Mouse (Mus musculus) limb, embryonic 10.5 days (tissue): ENCODE data around the gene Spata33. TPM values are rescaled to one million over a fixed set of nuclear protein-coding genes. Genes with fewer than 3 reads are reported as not detected.
"Not testable (repeated sequence)": the region's sequence is repeated elsewhere in the genome, so short reads cannot be mapped to it uniquely, and the experiment has no call there.

Experiments used
- DNase-seq: peaks from one replicate; pipeline ENCODE4 v3.0.0-alpha.2; 2017; ENCODE audit warnings: low spot score
- H3K27ac ChIP-seq: fragments of 300-500 bp; sonication (generic); 2 replicates; pipeline ENCODE4 v1.5.1; 2016; ENCODE audit warnings: mild to moderate bottlenecking
- H3K27me3 ChIP-seq: fragments of 300-500 bp; sonication (generic); 2 replicates; pipeline ENCODE4 v1.6.1; 2016; ENCODE audit warnings: low read depth, mild to moderate bottlenecking; ENCODE audit not compliant: poor library complexity, severe bottlenecking
- H3K36me3 ChIP-seq: fragments of 300-500 bp; sonication (generic); 2 replicates; pipeline ENCODE4 v1.6.1; 2016; ENCODE audit warnings: mild to moderate bottlenecking, moderate library complexity
- H3K4me1 ChIP-seq: fragments of 300-500 bp; sonication (generic); 2 replicates; pipeline ENCODE4 v1.6.1; 2016
- H3K4me3 ChIP-seq: fragments of 300-500 bp; sonication (generic); 2 replicates; pipeline ENCODE4 v1.5.1; 2016; ENCODE audit warnings: mild to moderate bottlenecking, moderate library complexity
- H3K9me3 ChIP-seq: fragments of 300-500 bp; sonication (generic); replicated peaks from 2 replicates; pipeline ENCODE4 v1.6.1; 2016; ENCODE audit warnings: mild to moderate bottlenecking
- WGBS: fragments of 180-500 bp; shearing (Covaris S2); methylation state at CpG from one replicate; pipeline ENCODE4 v1.1.7; 2016; 5-methylcytosine and 5-hydroxymethylcytosine counted together
- polyA plus RNA-seq: library from polyadenylated mRNA; unstranded; fragments of >200 nt; fragmentation: Nextera tagmentation; extraction: Ambion mirVana; gene quantifications from 2 replicates; pipeline ENCODE4 v1.2.1, GENCODE M21; 2016

Gene Spata33
- 3.1 and 6.2 TPM in 2 replicates for polyA plus RNA-seq

DNA sequence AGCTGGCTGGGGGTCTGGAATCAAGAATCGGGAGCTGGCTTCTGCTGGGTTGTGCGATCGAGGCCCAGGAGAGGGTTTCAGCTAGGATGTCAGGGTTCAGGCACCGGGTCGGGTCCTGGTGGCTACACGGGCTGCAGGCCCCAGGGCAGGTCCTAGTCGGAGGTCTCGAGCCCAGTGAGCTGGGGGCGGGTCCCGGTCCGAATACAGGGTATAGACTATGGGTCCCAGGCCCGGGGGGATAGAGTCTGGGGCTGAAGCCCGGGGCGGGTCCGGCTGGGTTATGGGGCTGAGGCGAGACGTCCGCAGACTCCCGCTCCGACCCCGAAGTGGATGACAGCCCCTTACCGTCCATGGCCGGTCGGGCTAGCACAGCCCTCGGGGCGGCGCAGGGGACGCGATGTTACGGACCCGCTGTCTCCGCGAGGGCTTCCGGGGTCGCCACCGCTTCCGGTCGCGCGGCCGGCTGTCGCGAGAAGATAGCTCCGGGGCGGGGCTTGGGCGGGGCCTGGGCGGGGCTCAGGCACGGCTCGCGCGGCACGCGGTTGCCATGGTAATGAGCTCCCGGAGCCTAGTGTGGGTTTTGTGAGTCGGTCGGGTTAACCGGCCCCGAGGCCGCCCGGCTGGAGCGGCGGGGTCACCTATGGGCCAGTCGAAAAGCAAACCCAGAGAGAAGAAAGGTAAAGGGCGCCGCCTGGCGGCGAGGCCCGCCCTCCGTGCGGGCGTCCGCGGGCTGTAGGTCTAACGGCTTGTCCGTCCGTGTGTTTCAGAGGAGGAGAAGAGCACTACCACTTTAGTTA is at the start of gene Spata33, which contains the start of gene Chmp1a:
TSS of gene Spata33 (plus strand) at position 512 of the 797 bp plus-strand sequence.
TSS of gene Chmp1a (minus strand) at position 443 of the 797 bp plus-strand sequence.
- H3K27me3 ChIP-seq: no peaks in the 10 kb centered on the region
- H3K4me3 ChIP-seq: peak within 1 kb of the TSS; percentile 98
- peaks cover 29% of the 10 kb centered on the region for H3K4me1 ChIP-seq
- peaks cover 38% of the 10 kb centered on the region for H3K36me3 ChIP-seq
- peak; percentile 99 for DNase-seq
- H3K9me3 ChIP-seq: no peaks in the 10 kb centered on the region
- peak within 1 kb of the TSS; percentile 88 for H3K27ac ChIP-seq
- WGBS: under 1% methylated on average over 76 of the region's 76 CpGs

- H3K27me3 ChIP-seq: no peaks in the 10 kb centered on the region
- H3K27ac ChIP-seq: peak overlapping the region; percentile 53
- H3K4me1 ChIP-seq: peaks cover 27% of the 10 kb centered on the region
- whole genome bisulfite sequencing: 61% methylated on average over 3 of the region's 3 CpGs
- H3K36me3 ChIP-seq: peaks cover 5% of the 10 kb centered on the region; the same call in 1 of the 2 replicates
- peak; percentile 56 for DNase-seq
- H3K9me3 ChIP-seq: peaks cover 13% of the 10 kb centered on the region
- no peak overlapping the region for H3K4me3 ChIP-seq
Measured at GRCm38 (mm10) chr8:123181391-123181790, 31.2 kb upstream of the Spata33 start.

GRCm38 (mm10) chr8:123185566-123186409 is 26.8 kb upstream of the Spata33 start, which contains the start of gene Dpep1:
TSS of gene Dpep1 (plus strand) at chr8:123186242.
- Histone ChIP-seq H3K36me3 (no peaks in the 10 kb centered on the region), H3K4me3 (peak within 1 kb of the TSS; percentile 17), H3K4me1 (peaks cover 57% of the 10 kb centered on the region), H3K27ac (peak within 1 kb of the TSS; percentile 87), H3K27me3 (no peaks in the 10 kb centered on the region), H3K9me3 (no peaks in the 10 kb centered on the region)
- 18% methylated on average over 19 of the region's 19 CpGs for WGBS
- DNase-seq: peak; percentile 73

DNA sequence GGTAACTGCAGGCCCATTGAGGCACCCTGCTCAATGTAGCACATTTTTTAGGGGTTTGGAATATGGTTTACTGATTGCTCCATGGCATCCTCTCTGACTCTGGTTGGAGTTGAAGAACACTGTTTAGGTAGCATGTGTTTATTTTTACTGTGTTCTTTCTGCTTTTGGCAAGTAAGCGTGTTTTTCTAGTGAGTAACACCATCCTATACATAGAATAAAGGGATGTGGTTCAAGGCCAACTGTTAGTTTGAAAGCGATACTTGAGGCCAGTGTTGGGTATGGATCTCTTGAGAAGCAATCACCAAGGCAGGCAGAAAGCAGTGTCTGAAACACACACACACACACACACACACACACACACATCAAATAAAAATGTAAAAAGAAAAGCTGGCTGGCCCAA is 24.6 kb upstream of the Spata33 start:
- 93% methylated on average over 2 of the region's 2 CpGs for WGBS
- Histone ChIP-seq H3K4me1 (peaks cover 53% of the 10 kb centered on the region), H3K4me3 (no peak overlapping the region), H3K9me3 (no peaks in the 10 kb centered on the region), H3K27ac (peak overlapping the region; percentile 4; the same call in 1 of the 2 replicates), H3K36me3 (no peaks in the 10 kb centered on the region), H3K27me3 (no peaks in the 10 kb centered on the region)
- DNase-seq: no peak

DNA sequence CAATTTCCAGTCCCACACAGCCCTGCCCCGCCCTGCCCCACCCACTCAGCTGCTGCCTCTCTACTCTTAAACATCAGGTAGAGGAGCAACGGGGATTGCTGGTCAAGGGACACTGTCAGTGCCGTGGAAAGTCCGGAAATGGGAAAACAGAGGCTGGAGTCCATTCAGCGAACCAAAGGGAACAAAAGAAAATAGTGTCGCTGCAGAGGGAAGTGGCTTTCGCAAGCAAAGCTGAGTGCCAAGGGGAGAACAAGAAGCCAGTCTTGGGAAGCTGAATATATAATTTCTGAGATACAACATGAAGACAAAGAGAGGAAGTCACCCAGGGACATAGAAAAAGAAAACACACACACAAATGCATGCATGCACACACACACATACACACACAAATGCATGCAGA is 23.8 kb upstream of the Spata33 start:
- Histone ChIP-seq H3K4me3 (no peak overlapping the region), H3K9me3 (no peaks in the 10 kb centered on the region), H3K36me3 (no peaks in the 10 kb centered on the region), H3K4me1 (peaks cover 53% of the 10 kb centered on the region), H3K27ac (no peak overlapping the region), H3K27me3 (no peaks in the 10 kb centered on the region)
- 84% methylated on average over 7 of the region's 7 CpGs for WGBS
- DNase-seq: no peak

DNA sequence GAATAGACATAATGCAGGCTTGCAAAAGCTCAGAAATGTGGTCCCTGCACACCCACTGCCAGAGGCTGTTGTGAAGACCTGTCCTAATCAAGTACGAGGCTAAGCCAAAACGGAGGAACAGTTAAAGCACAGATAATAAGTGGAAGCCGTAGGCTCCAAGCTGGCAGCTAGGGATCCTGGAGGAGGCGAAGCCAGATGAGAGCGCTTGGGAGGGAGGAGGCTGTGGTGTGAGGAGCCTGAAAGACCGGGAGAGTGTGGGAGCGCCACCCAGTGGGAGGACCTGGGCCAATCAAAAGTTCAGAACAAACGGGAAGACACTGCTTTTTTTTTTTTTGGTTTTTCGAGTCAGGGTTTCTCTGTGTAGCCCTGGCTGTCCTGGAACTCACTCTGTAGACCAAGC is 22.0 kb upstream of the Spata33 start:
- Histone ChIP-seq H3K4me3 (no peak overlapping the region), H3K27ac (no peak overlapping the region; the same call in 1 of the 2 replicates), H3K36me3 (no peaks in the 10 kb centered on the region), H3K9me3 (no peaks in the 10 kb centered on the region), H3K4me1 (peaks cover 41% of the 10 kb centered on the region), H3K27me3 (no peaks in the 10 kb centered on the region)
- 2% methylated on average over 9 of the region's 9 CpGs for WGBS
- peak; percentile 80 for DNase-seq

GRCm38 (mm10) chr8:123191908-123192307 is 20.7 kb upstream of the Spata33 start:
- Histone ChIP-seq H3K9me3 (no peaks in the 10 kb centered on the region), H3K27ac (no peak overlapping the region), H3K36me3 (no peaks in the 10 kb centered on the region), H3K4me3 (no peak overlapping the region), H3K27me3 (no peaks in the 10 kb centered on the region), H3K4me1 (peaks cover 28% of the 10 kb centered on the region)
- WGBS: 59% methylated on average over 8 of the region's 8 CpGs
- no peak for DNase-seq

DNA sequence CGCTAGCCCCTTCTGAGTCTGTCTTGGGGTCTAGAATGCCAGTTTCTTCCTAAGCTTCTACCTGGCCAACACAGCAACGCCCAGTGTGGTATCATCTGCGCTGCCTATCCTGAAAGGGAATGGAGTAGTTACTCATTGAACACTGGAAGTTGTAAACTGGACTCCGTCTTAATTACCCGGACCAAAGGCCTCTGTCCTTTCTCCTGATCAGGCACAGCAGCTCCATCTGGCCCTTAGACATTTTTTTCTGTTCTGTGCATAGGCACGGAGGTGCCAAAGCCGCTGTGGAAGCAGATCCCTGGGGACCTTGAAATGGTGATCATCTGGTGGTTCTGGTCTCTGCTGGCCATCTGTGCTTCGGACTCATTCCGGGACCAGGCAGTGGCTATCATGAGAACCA is 18.9 kb upstream of the Spata33 start:
- H3K27ac ChIP-seq: no peak overlapping the region
- H3K4me3 ChIP-seq: no peak overlapping the region
- H3K36me3 ChIP-seq: no peaks in the 10 kb centered on the region
- no peak for DNase-seq
- no peaks in the 10 kb centered on the region for H3K27me3 ChIP-seq
- no peaks in the 10 kb centered on the region for H3K9me3 ChIP-seq
- H3K4me1 ChIP-seq: peaks cover 11% of the 10 kb centered on the region
- WGBS: 88% methylated on average over 9 of the region's 9 CpGs

- H3K36me3 ChIP-seq, H3K27me3 ChIP-seq, H3K27ac ChIP-seq, H3K9me3 ChIP-seq, DNase-seq, H3K4me3 ChIP-seq, H3K4me1 ChIP-seq: not testable (repeated sequence)
- WGBS: 74% methylated on average over 5 of the region's 5 CpGs
Measured at GRCm38 (mm10) chr8:123197016-123197415, 15.6 kb upstream of the Spata33 start.

DNA sequence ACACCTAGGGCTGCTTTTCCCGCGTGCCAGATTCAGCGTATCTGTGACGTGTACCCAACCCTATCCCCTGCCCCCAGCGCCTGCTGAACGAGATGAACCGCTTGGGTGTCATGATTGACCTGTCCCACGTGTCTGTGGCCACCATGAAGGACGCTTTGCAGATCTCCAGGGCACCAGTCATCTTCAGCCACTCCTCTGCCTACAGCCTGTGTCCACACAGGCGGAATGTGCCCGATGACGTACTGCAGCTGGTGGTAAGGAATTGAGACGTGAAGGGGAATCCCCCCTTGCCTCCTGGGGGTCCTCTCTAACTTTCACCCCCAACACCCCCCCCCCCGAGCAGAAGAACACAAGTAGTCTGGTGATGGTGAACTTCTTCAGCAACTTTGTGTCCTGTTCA is 12.8 kb upstream of the Spata33 start:
- H3K9me3 ChIP-seq: no peaks in the 10 kb centered on the region
- peaks cover 15% of the 10 kb centered on the region for H3K36me3 ChIP-seq
- DNase-seq: no peak
- no peak overlapping the region for H3K27ac ChIP-seq
- no peak overlapping the region for H3K4me3 ChIP-seq
- H3K4me1 ChIP-seq: no peaks in the 10 kb centered on the region
- H3K27me3 ChIP-seq: no peaks in the 10 kb centered on the region
- WGBS: 75% methylated on average over 14 of the region's 14 CpGs

DNA sequence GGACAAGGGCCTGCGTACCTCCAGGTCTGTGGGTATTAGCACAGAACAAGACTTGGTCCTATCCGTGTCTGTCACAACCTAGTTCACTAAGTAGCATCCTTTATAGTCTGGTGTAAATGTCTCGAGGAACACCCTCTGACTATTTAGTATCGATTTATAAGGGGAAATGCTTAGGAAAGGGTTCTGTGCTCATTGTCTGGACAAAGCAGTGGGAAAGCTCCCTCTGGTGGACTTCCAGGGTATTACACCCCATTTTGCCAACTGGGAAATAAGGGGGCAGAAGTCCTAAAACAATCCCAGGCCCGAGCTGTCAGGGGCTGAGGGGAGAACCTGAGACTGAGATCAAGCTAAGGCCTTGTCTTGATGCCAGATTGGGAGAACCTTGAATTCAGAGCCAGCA is 10.3 kb upstream of the Spata33 start:
- no peaks in the 10 kb centered on the region for H3K9me3 ChIP-seq
- 32% methylated on average over 5 of the region's 5 CpGs for WGBS
- no peaks in the 10 kb centered on the region for H3K4me1 ChIP-seq
- H3K36me3 ChIP-seq: peaks cover 37% of the 10 kb centered on the region
- peak; percentile 87 for DNase-seq
- no peaks in the 10 kb centered on the region for H3K27me3 ChIP-seq
- no peak overlapping the region for H3K27ac ChIP-seq
- no peak overlapping the region for H3K4me3 ChIP-seq

GRCm38 (mm10) chr8:123203571-123203970 is 9.1 kb upstream of the Spata33 start:
- Histone ChIP-seq H3K27ac (no peak overlapping the region), H3K4me1 (no peaks in the 10 kb centered on the region), H3K9me3 (no peaks in the 10 kb centered on the region), H3K36me3 (peaks cover 50% of the 10 kb centered on the region), H3K4me3 (no peak overlapping the region), H3K27me3 (no peaks in the 10 kb centered on the region)
- WGBS: 94% methylated on average over 3 of the region's 3 CpGs
- no peak for DNase-seq

- peaks cover 29% of the 10 kb centered on the region for H3K4me1 ChIP-seq
- peaks cover 44% of the 10 kb centered on the region for H3K36me3 ChIP-seq
- H3K27ac ChIP-seq: peak overlapping the region; percentile 88
- peak overlapping the region; percentile 98 for H3K4me3 ChIP-seq
- DNase-seq: no peak
- H3K9me3 ChIP-seq: no peaks in the 10 kb centered on the region
- WGBS: 52% methylated on average over 10 of the region's 10 CpGs
- H3K27me3 ChIP-seq: no peaks in the 10 kb centered on the region
Measured at GRCm38 (mm10) chr8:123211876-123212275, 756 bp upstream of the Spata33 start.
